Mouse (Mus musculus) embryonic facial prominence, embryonic 13.5 days (tissue): ENCODE data around the gene Grasp. TPM values are rescaled to one million over a fixed set of nuclear protein-coding genes. Genes with fewer than 3 reads are reported as not detected.

Source experiments
- microRNA-seq: library from miRNA; unstranded; fragments of <30 nt; microRNA quantifications from one replicate; pipeline ENCODE4, GENCODE M21; 2016
- polyA plus RNA-seq: library from polyadenylated mRNA; unstranded; fragments of >200 nt; fragmentation: Nextera tagmentation; extraction: Ambion mirVana; gene quantifications from 2 replicates; pipeline ENCODE4 v1.2.1, GENCODE M21; 2015

The Grasp gene
- polyA plus RNA-seq, 1 experiment from 2014 or later, result 8.0 TPM

Small RNAs within 50 kb of the gene (microRNA-seq; reads per million reads assigned to microRNA genes)
- not detected for gene Mir6962

Other genes with a start within 250 kb of the Grasp start
- not detected in 2 replicates for gene Gm47841, start 176.8 kb upstream of the Grasp start, polyA plus RNA-seq
- gene Fignl2, start 145.6 kb upstream of the Grasp start, polyA plus RNA-seq, result 0.21 and 0.28 TPM in 2 replicates
- not detected in 2 replicates for gene Ankrd33, start 108.4 kb upstream of the Grasp start, polyA plus RNA-seq
- 9.9 and 10.1 TPM in 2 replicates for gene Acvrl1, start 95.7 kb upstream of the Grasp start, polyA plus RNA-seq
- gene Acvr1b, start 50.1 kb upstream of the Grasp start, polyA plus RNA-seq, result 8.0 TPM in 2 replicates
- 9.1 and 9.5 TPM in 2 replicates for gene Nr4a1, start 30.1 kb downstream of the Grasp start, polyA plus RNA-seq
- gene Atg101, start 60.1 kb downstream of the Grasp start, polyA plus RNA-seq, result 65.9 and 68.4 TPM in 2 replicates
- gene 6030408B16Rik, start 69.0 kb downstream of the Grasp start, polyA plus RNA-seq, result 0.56 and 0.60 TPM in 2 replicates
- 2.5 and 3.1 TPM in 2 replicates for gene Krt80, start 146.0 kb downstream of the Grasp start, polyA plus RNA-seq
- gene Krt7, start 186.9 kb downstream of the Grasp start, polyA plus RNA-seq, result 19.6 and 23.1 TPM in 2 replicates
- 0.55 and 0.66 TPM in 2 replicates for gene Krt87, start 214.6 kb downstream of the Grasp start, polyA plus RNA-seq
- not detected in 2 replicates for gene Krt88, start 223.6 kb downstream of the Grasp start, polyA plus RNA-seq
- not detected in 2 replicates for gene Krt81, start 239.6 kb downstream of the Grasp start, polyA plus RNA-seq
- gene Krt86, start 249.3 kb downstream of the Grasp start, polyA plus RNA-seq, result 0.22 TPM in 1 of 2 replicates, not detected in the other